Mouse (Mus musculus) liver, adult 2 months (tissue): Measurements from ENCODE around the gene Zfp53.

Source experiments
- CTCF ChIP-seq: fragments of 200-500 bp; IDR thresholded peaks from 2 replicates; pipeline ENCODE4 v1.5.1; 2011; ENCODE audit warnings: low read depth, low read length, control low read depth
- POLR2A ChIP-seq: fragments of 200-500 bp; IDR thresholded peaks from 2 replicates; pipeline ENCODE4 v1.6.1; 2011; ENCODE audit warnings: low read length, control low read depth; ENCODE audit not compliant: insufficient read depth; ENCODE audit errors: extremely low read depth

GRCm38 (mm10) chr17:21489500-21490001 lies 753 bp downstream of the Zfp53 start:
- TF ChIP-seq CTCF (no peak), POLR2A (no peak)
